In genomic region chr1:189107841-189108240, GRCm38 (mm10) we compare ENCODE assay signal across 8 mouse cellular contexts.
DNase-seq lines count a peak whose midpoint lies in the region; ATAC-seq and TF ChIP-seq lines count a peak whose summit lies in the region.

No protein-coding gene starts in this region.

- no peak overlapping the region for H3K9ac ChIP-seq in hindbrain, embryonic 12.5 days

- intact Hi-C loops in left cerebral cortex, adult 2 months (cut with DNase I) = loop anchor here (5.0 kb wide), 1 partner anchor 71 kb away; no protein-coding TSS in a partner anchor

- peak; percentile 54; the same call in 1 of the 2 replicates for ATAC-seq in hindbrain, embryonic 12.5 days (ENCODE audit: low FRiP score)
- ATAC-seq in megakaryocyte-erythroid progenitor cell, adult 5-6 weeks (replicated peaks; ENCODE audit: low FRiP score, low TSS enrichment, poor library complexity, severe bottlenecking) = no peak

- H3K36me3 ChIP-seq in kidney, adult 2 months (ENCODE audit: control insufficient read depth, insufficient read depth, low read length) = no peaks in the 10 kb centered on the region
- H3K36me3 ChIP-seq in hindbrain, embryonic 12.5 days = no peaks in the 10 kb centered on the region

- WGBS in kidney, adult 2 months = 65% methylated on average over 8 of the region's 8 CpGs
- 70% methylated on average over 8 of the region's 8 CpGs for WGBS in hindbrain, embryonic 12.5 days

- H3K27ac ChIP-seq in kidney, adult 2 months (ENCODE audit: insufficient read depth, low read depth, low read length) = no peak overlapping the region
- H3K27ac ChIP-seq in hindbrain, embryonic 12.5 days = no peak overlapping the region
- no peak overlapping the region for H3K27ac ChIP-seq in left cerebral cortex, adult 2 months

- no peak overlapping the region for H3K4me3 ChIP-seq in kidney, adult 2 months (ENCODE audit: insufficient read depth, low read depth, low read length)
- H3K4me3 ChIP-seq in hindbrain, embryonic 12.5 days = no peak overlapping the region
- no peak overlapping the region for H3K4me3 ChIP-seq in left cerebral cortex, adult 2 months

- no peaks in the 10 kb centered on the region for H3K27me3 ChIP-seq in kidney, adult 2 months (replicated peaks; ENCODE audit: control insufficient read depth, insufficient read depth, low read length)
- H3K27me3 ChIP-seq in hindbrain, embryonic 12.5 days = no peaks in the 10 kb centered on the region

- no peaks in the 10 kb centered on the region for H3K4me1 ChIP-seq in kidney, adult 2 months (ENCODE audit: control insufficient read depth, insufficient read depth, low read length)
- 0 out of 2 replicates have a peak, but pooled peaks cover 3% of the 10 kb centered on the region for H3K4me1 ChIP-seq in hindbrain, embryonic 12.5 days

- TF ChIP-seq POLR2A in kidney, adult 2 months (IDR thresholded peaks at IDR 0.05; ENCODE audit: low read depth, low read length) = no peak

- no peak overlapping the region for H3K4me2 ChIP-seq in hindbrain, embryonic 12.5 days (replicated peaks)

- TF ChIP-seq CTCF in kidney, adult 2 months (conservative IDR thresholded peaks at IDR 0.05; ENCODE audit: insufficient read depth, insufficient read length, low read depth, low read length) = no peak
- no peak for TF ChIP-seq CTCF in left cerebral cortex, adult 2 months (IDR thresholded peaks at IDR 0.05)

- peak; percentile 6 for DNase-seq in kidney, postnatal 14 days
- DNase-seq in kidney, adult 2 months = no peak
- DNase-seq in left cerebral cortex, adult 2 months (ENCODE audit: extremely low spot score in 1 of 2, low spot score in 2 of 2) = peak; percentile 21 to 32
- peak; percentile 22 to 33 for DNase-seq in right cerebral cortex, adult 2 months (ENCODE audit: low spot score in 2 of 2)
- no peak for DNase-seq in cerebellum, adult 11 months
- no peak for DNase-seq in liver

- no peaks in the 10 kb centered on the region for H3K9me3 ChIP-seq in hindbrain, embryonic 12.5 days (replicated peaks)

Comparison
In these comparisons a context has a peak if more than half of its experiments do, and no peak if none do; other contexts are left out.
1. DNase-seq: peak in kidney, postnatal 14 days (single experiment), left cerebral cortex, adult 2 months (2 of 2) and right cerebral cortex, adult 2 months (2 of 2); none in kidney, adult 2 months (single experiment), cerebellum, adult 11 months (single experiment) and liver (single experiment).